Comparison of ENCODE assay signal across 28 mouse cellular contexts in the genomic region with DNA sequence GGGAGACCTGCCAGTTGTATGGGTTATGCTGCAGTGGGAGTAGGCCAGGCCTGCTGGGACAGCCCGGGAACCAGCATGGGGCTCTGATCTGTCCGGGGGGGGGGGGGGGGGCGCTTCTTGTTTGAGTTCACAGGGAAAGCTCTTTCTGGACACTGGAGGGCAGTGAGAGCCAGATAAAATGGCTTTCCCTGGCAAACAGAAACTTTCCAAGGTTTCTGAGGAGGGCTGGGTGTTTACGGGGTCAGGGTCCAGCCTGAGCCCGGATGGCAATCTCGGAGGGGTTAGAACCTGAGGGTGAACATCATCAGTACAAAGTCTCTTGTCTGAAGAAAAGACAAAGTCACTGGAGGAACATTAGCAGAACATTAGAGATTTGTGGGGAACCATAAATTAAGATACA. TPM values are rescaled to one million over a fixed set of nuclear protein-coding genes. Genes with fewer than 3 reads are reported as not detected.
A peak's percentile ranks its signal among the peaks of the same experiment; 100 is the strongest.
DNase-seq lines count a peak whose midpoint lies in the region; ATAC-seq and TF ChIP-seq lines count a peak whose summit lies in the region.
"Had no signal": no experiment of that assay in that cellular context is flagged by ENCODE, and none has a peak within 500 bp of the region (broad histone marks: within the 10 kb centered on the region; RNA-seq: fewer than 3 reads in every experiment).

No protein-coding gene starts in this region.

- no peak overlapping the region for H3K4me2 ChIP-seq in intestine, postnatal 0 days (replicated peaks; ENCODE audit: low read depth)
- no peak overlapping the region for H3K4me2 ChIP-seq in intestine, embryonic 15.5 days (replicated peaks)
- H3K4me2 ChIP-seq in kidney, postnatal 0 days (ENCODE audit: low read length): no peak overlapping the region
- H3K4me2 ChIP-seq in liver, embryonic 11.5 days: no peak overlapping the region
- H3K4me2 ChIP-seq in stomach, postnatal 0 days (replicated peaks; ENCODE audit: low read depth): no peak overlapping the region
- H3K4me2 ChIP-seq: embryonic facial prominence, embryonic 13.5 days; forebrain, embryonic 12.5 days; forebrain, embryonic 15.5 days; heart, embryonic 12.5 days; heart, embryonic 15.5 days had no signal

- no peaks in the 10 kb centered on the region for H3K36me3 ChIP-seq in intestine, postnatal 0 days (ENCODE audit: control insufficient read depth, insufficient read depth)
- no peaks in the 10 kb centered on the region for H3K36me3 ChIP-seq in intestine, embryonic 15.5 days
- no peaks in the 10 kb centered on the region for H3K36me3 ChIP-seq in kidney, postnatal 0 days (ENCODE audit: insufficient read depth, low read length)
- H3K36me3 ChIP-seq in liver, adult 2 months (ENCODE audit: control insufficient read depth, insufficient read depth, low read length): no peaks in the 10 kb centered on the region
- no peaks in the 10 kb centered on the region for H3K36me3 ChIP-seq in liver, embryonic 11.5 days (ENCODE audit: control insufficient read depth, insufficient read depth, low read length)
- H3K36me3 ChIP-seq in stomach, postnatal 0 days (ENCODE audit: control insufficient read depth, insufficient read depth, low read length): no peaks in the 10 kb centered on the region
- H3K36me3 ChIP-seq: embryonic facial prominence, embryonic 10.5 days; embryonic facial prominence, embryonic 13.5 days; forebrain, embryonic 12.5 days; forebrain, embryonic 15.5 days; heart, embryonic 12.5 days; heart, embryonic 15.5 days; hindbrain, embryonic 10.5 days had no signal

- no peak for TF ChIP-seq EP300 in stomach, postnatal 0 days (optimal IDR thresholded peaks at IDR 0.05)

- no peak for TF ChIP-seq POLR2A in liver, adult 2 months (IDR thresholded peaks at IDR 0.05; ENCODE audit: extremely low read depth, insufficient read depth, low read length)

- no peak for DNase-seq in kidney, postnatal 0 days (ENCODE audit: low spot score)
- no peak for DNase-seq in kidney, postnatal 4 days
- peak; percentile 48 for DNase-seq in liver, adult 2 months (ENCODE audit: extremely low read depth, low read depth, low spot score)
- DNase-seq in liver, embryonic 11.5 days (ENCODE audit: low spot score): no peak
- peak; percentile 20 for DNase-seq in stomach, postnatal 0 days (ENCODE audit: low spot score)
- no peak for DNase-seq in right cerebral cortex, postnatal 36 days (ENCODE audit: low spot score in 2 of 2)
- DNase-seq: adrenal gland, adult 8-10 months; adrenal gland, postnatal 25 days; cerebellum, adult 11-12 months; cerebellum, adult 8-10 months; cerebellum, postnatal 10 days; cerebellum, postnatal 36 days; embryo, embryonic 11 days; gastrocnemius, postnatal 25 days; heart, adult 18-20 months; heart, postnatal 10 days; heart, postnatal 36 days had no signal

- WGBS in intestine, postnatal 0 days: 58% methylated on average over 5 of the region's 6 CpGs
- 81% methylated on average over 6 of the region's 6 CpGs for WGBS in intestine, embryonic 15.5 days
- 72% methylated on average over 5 of the region's 6 CpGs for WGBS in kidney, postnatal 0 days
- WGBS in liver, adult 2 months: 29% methylated on average over 6 of the region's 6 CpGs
- WGBS in liver, embryonic 11.5 days: 87% methylated on average over 5 of the region's 6 CpGs
- WGBS in stomach, postnatal 0 days: 74% methylated on average over 6 of the region's 6 CpGs

- H3K9me3 ChIP-seq in intestine, postnatal 0 days (ENCODE audit: control insufficient read depth): no peaks in the 10 kb centered on the region
- H3K9me3 ChIP-seq in intestine, embryonic 15.5 days: no peaks in the 10 kb centered on the region
- no peaks in the 10 kb centered on the region for H3K9me3 ChIP-seq in kidney, postnatal 0 days (replicated peaks; ENCODE audit: low read length)
- H3K9me3 ChIP-seq in liver, embryonic 11.5 days (ENCODE audit: control insufficient read depth, low read length): no peaks in the 10 kb centered on the region
- no peaks in the 10 kb centered on the region for H3K9me3 ChIP-seq in stomach, postnatal 0 days (ENCODE audit: control insufficient read depth, low read length)
- H3K9me3 ChIP-seq: embryonic facial prominence, embryonic 10.5 days; embryonic facial prominence, embryonic 13.5 days; forebrain, embryonic 12.5 days; forebrain, embryonic 15.5 days; heart, embryonic 12.5 days; heart, embryonic 15.5 days; hindbrain, embryonic 10.5 days had no signal

- 0 out of 2 replicates have a peak, but pooled peaks have one; percentile 36 for ATAC-seq in intestine, postnatal 0 days
- no peak for ATAC-seq in intestine, embryonic 15.5 days
- ATAC-seq in kidney, postnatal 0 days (replicated peaks; ENCODE audit: low FRiP score, low read depth): no peak
- no peak for ATAC-seq in liver, embryonic 11.5 days (replicated peaks; ENCODE audit: low FRiP score)
- ATAC-seq in stomach, postnatal 0 days (ENCODE audit: low FRiP score, low TSS enrichment): no peak
- ATAC-seq: activated CD4-positive, CD25-positive, alpha-beta regulatory T cell, adult 4 months; forebrain, embryonic 15.5 days had no signal

- H3K4me3 ChIP-seq in intestine, postnatal 0 days (ENCODE audit: low read depth, low read length): no peak overlapping the region
- no peak overlapping the region for H3K4me3 ChIP-seq in intestine, embryonic 15.5 days (replicated peaks)
- no peak overlapping the region for H3K4me3 ChIP-seq in kidney, postnatal 0 days (replicated peaks; ENCODE audit: low read depth, low read length)
- no peak overlapping the region for H3K4me3 ChIP-seq in liver, adult 2 months (ENCODE audit: insufficient read depth, low read depth, low read length)
- no peak overlapping the region for H3K4me3 ChIP-seq in liver, embryonic 11.5 days (ENCODE audit: low read depth, low read length)
- no peak overlapping the region for H3K4me3 ChIP-seq in stomach, postnatal 0 days (ENCODE audit: low read depth, low read length)
- H3K4me3 ChIP-seq: embryonic facial prominence, embryonic 10.5 days; embryonic facial prominence, embryonic 13.5 days; erythroblast, embryonic 14.5 days; forebrain, embryonic 12.5 days; forebrain, embryonic 15.5 days; heart, embryonic 12.5 days; heart, embryonic 15.5 days; hindbrain, embryonic 10.5 days had no signal

- TF ChIP-seq CTCF in intestine, postnatal 0 days (IDR thresholded peaks at IDR 0.05; ENCODE audit: low read depth): peak; percentile 39
- TF ChIP-seq CTCF in kidney, postnatal 0 days (IDR thresholded peaks at IDR 0.05; ENCODE audit: low read depth): peak; percentile 11; the same call in 1 of the 2 replicates
- TF ChIP-seq CTCF in liver, adult 2 months (IDR thresholded peaks at IDR 0.05; ENCODE audit: low read depth, low read length): no peak
- peak; percentile 27 for TF ChIP-seq CTCF in stomach, postnatal 0 days (IDR thresholded peaks at IDR 0.05; ENCODE audit: low read depth)

- H3K27ac ChIP-seq in intestine, postnatal 0 days (ENCODE audit: low read depth, low read length): no peak overlapping the region
- no peak overlapping the region for H3K27ac ChIP-seq in intestine, embryonic 15.5 days
- no peak overlapping the region for H3K27ac ChIP-seq in kidney, postnatal 0 days
- H3K27ac ChIP-seq in liver, adult 2 months (replicated peaks; ENCODE audit: insufficient read depth, low read depth, low read length): no peak overlapping the region
- no peak overlapping the region for H3K27ac ChIP-seq in liver, embryonic 11.5 days (ENCODE audit: low read depth, low read length)
- H3K27ac ChIP-seq in stomach, postnatal 0 days (replicated peaks): no peak overlapping the region
- H3K27ac ChIP-seq: embryonic facial prominence, embryonic 10.5 days; embryonic facial prominence, embryonic 13.5 days; forebrain, embryonic 12.5 days; forebrain, embryonic 15.5 days; heart, embryonic 15.5 days; hindbrain, embryonic 10.5 days had no signal

- H3K9ac ChIP-seq in intestine, postnatal 0 days (ENCODE audit: low read depth, low read length): no peak overlapping the region
- no peak overlapping the region for H3K9ac ChIP-seq in intestine, embryonic 15.5 days
- H3K9ac ChIP-seq in kidney, postnatal 0 days (ENCODE audit: low read depth, low read length): no peak overlapping the region
- H3K9ac ChIP-seq in liver, adult 2 months (ENCODE audit: low read depth, low read length): no peak overlapping the region
- no peak overlapping the region for H3K9ac ChIP-seq in liver, embryonic 11.5 days (ENCODE audit: low read depth, low read length)
- no peak overlapping the region for H3K9ac ChIP-seq in stomach, postnatal 0 days (ENCODE audit: low read length)
- H3K9ac ChIP-seq: embryonic facial prominence, embryonic 13.5 days; forebrain, embryonic 12.5 days; forebrain, embryonic 15.5 days; heart, embryonic 12.5 days; heart, embryonic 15.5 days had no signal

- H3K4me1 ChIP-seq in intestine, postnatal 0 days (replicated peaks; ENCODE audit: control insufficient read depth, insufficient read depth, low read length): no peaks in the 10 kb centered on the region
- peaks cover 3% of the 10 kb centered on the region; the same call in 1 of the 2 replicates for H3K4me1 ChIP-seq in intestine, embryonic 15.5 days (replicated peaks)
- H3K4me1 ChIP-seq in kidney, postnatal 0 days (replicated peaks; ENCODE audit: insufficient read depth, low read length): no peaks in the 10 kb centered on the region
- H3K4me1 ChIP-seq in liver, adult 2 months (ENCODE audit: control insufficient read depth, insufficient read depth, low read length): no peaks in the 10 kb centered on the region; the same call in 1 of the 2 replicates
- no peaks in the 10 kb centered on the region for H3K4me1 ChIP-seq in liver, embryonic 11.5 days (replicated peaks; ENCODE audit: control insufficient read depth, insufficient read depth, low read length)
- no peaks in the 10 kb centered on the region for H3K4me1 ChIP-seq in stomach, postnatal 0 days (replicated peaks; ENCODE audit: control insufficient read depth, insufficient read depth)

- H3K27me3 ChIP-seq in intestine, postnatal 0 days (replicated peaks; ENCODE audit: control insufficient read depth, insufficient read depth, low read length): no peaks in the 10 kb centered on the region
- H3K27me3 ChIP-seq in intestine, embryonic 15.5 days (replicated peaks): no peaks in the 10 kb centered on the region
- no peaks in the 10 kb centered on the region for H3K27me3 ChIP-seq in kidney, postnatal 0 days (ENCODE audit: insufficient read depth, low read length)
- H3K27me3 ChIP-seq in liver, adult 2 months (ENCODE audit: control insufficient read depth, insufficient read depth, low read length): no peaks in the 10 kb centered on the region
- H3K27me3 ChIP-seq in liver, embryonic 11.5 days (replicated peaks; ENCODE audit: control insufficient read depth, insufficient read depth, low read length): no peaks in the 10 kb centered on the region
- H3K27me3 ChIP-seq in stomach, postnatal 0 days (ENCODE audit: control insufficient read depth, insufficient read depth, low read length): no peaks in the 10 kb centered on the region
- H3K27me3 ChIP-seq: embryonic facial prominence, embryonic 13.5 days; forebrain, embryonic 12.5 days; forebrain, embryonic 15.5 days; heart, embryonic 12.5 days; heart, embryonic 15.5 days had no signal

- H3K79me2 ChIP-seq in liver, adult 2 months (ENCODE audit: control insufficient read depth, insufficient read depth, low read length): no peaks in the 10 kb centered on the region

RNA-seq across cellular contexts. Expression of a gene that starts 35.4 kb away (rescaled TPM):
- 21.6 and 21.8 TPM in 2 replicates for polyA plus RNA-seq in intestine, postnatal 0 days (2015; fragmentation: Nextera tagmentation; extraction: Ambion mirVana)
- polyA plus RNA-seq in intestine, embryonic 15.5 days (2015; fragmentation: Nextera tagmentation; extraction: Ambion mirVana): 26.6 and 33.2 TPM in 2 replicates
- 31.4 and 33.9 TPM in 2 replicates for polyA plus RNA-seq in kidney, postnatal 0 days (2015; fragmentation: Nextera tagmentation; extraction: Ambion mirVana)
- 1.1 and 1.3 TPM in 2 replicates for total RNA-seq in liver, adult 2 months (2014; rRNA removed)
- polyA plus RNA-seq in liver, adult 2 months (2012; rRNA removed): 0.12 and 0.57 TPM in 2 replicates
- polyA plus RNA-seq in liver, embryonic 11.5 days (2014; fragmentation: Nextera tagmentation; extraction: Ambion mirVana): 10.0 and 11.3 TPM in 2 replicates
- 21.5 and 23.0 TPM in 2 replicates for polyA plus RNA-seq in stomach, postnatal 0 days (2015; fragmentation: Nextera tagmentation; extraction: Ambion mirVana)
- polyA plus RNA-seq: activated CD4-positive, CD25-positive, alpha-beta regulatory T cell, adult 4 months; erythroblast, embryonic 14.5 days had no signal

Comparison
In these comparisons a context has a peak if more than half of its experiments do, and no peak if none do; other contexts are left out.
1. DNase-seq: peak in liver, adult 2 months (single experiment) and stomach, postnatal 0 days (single experiment); none in kidney, postnatal 0 days (single experiment), kidney, postnatal 4 days (0 of 2), liver, embryonic 11.5 days (single experiment) and right cerebral cortex, postnatal 36 days (0 of 2).